Mouse (Mus musculus): ENCODE data around the gene Zfp451.
A peak's percentile ranks its signal among the peaks of the same experiment; 100 is the strongest.
"Not testable (repeated sequence)": the region's sequence is repeated elsewhere in the genome, so short reads cannot be mapped to it uniquely, and the experiment has no call there.

Gene Zfp451

DNA sequence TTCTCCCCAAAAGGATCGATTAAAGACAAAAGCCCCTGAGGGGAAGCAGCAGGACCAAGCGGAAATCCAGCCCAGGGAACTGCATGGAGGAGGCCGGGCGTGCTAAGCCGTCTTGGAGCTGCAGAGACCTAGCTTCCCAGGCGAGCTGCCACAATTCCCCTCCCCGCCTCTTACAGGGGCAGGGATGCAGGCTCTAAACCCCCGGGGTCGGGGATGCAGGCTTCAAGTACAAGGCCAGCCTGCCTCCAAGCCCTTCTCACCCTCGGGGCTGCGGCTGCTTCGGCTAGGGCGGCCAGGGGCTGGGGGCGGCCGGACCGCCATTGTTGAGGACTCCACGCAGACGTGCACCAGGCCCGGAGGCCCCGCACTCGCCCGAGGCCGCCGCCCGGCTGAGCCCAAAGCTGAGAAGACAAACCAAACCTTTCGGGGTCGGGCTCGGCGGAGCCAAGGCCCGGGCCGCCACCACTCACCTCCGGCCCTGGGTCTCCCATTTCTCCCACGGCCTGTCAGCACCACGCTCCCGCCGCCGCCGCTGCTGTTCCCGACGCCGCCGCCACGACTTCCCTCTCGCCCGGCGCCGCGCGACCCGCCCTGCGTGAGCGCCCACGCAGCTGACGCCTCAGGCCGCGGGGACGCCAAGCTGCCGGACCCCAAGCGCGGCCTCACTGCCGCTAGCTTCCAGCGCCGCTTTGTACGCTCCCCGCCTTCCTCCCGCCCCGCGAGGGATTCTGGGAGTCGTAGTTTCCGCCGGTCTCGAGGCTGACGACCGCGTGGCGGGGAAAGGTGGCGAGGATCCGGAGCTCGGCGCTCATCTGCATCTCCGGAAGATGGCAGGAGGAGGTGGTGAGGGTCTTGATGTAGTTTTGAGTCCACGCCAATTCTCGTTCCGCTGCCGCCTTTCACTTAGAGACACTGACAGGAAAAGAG is at the start of gene Zfp451:
Zfp451 (minus strand) TSS at position 728 of the 927 bp plus-strand sequence.
- peak; percentile 86 for DNase-seq (ENCODE audit: low read depth, low spot score)

DNA sequence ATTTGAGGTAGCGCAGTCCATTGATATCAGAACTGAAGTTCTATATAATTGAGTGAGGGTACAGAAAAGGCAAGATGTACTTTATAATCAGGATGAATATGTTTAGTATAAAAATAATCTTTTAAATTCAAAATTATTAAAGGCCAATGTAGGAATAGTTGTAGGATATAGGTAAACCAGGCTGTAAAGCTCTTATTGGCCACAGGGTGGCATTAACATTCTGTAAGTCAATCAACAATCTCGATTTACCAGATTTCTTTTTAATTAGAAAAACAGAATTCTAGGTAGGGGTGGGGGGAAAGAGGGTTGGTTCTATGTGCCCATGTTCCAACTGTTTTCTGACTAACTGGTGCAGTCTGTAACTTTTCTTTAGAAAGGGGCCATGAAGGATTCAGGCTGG is 32.4 kb upstream of the Zfp451 start:
- no peak for DNase-seq (ENCODE audit: low read depth, low spot score)

DNA sequence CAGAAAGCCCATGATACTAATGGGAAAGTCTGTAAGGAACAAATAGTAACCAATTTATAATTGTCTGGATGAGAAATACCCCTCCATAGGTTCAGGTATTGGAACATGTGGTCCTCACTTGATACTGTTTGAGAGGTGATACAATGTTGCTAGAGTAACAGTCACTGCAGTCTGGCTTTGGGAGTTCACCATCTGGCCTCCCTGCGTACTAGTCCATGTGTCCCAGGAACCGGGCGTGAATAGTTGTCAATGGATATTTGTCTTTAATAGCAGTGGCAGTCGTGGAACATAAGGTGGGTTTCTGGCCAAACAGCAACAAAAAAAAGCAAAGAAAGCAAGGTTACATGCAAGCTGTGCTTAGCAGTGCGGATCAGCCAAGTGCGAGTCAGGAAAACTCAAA is 29.4 kb upstream of the Zfp451 start:
- DNase-seq (ENCODE audit: low read depth, low spot score) = no peak

DNA sequence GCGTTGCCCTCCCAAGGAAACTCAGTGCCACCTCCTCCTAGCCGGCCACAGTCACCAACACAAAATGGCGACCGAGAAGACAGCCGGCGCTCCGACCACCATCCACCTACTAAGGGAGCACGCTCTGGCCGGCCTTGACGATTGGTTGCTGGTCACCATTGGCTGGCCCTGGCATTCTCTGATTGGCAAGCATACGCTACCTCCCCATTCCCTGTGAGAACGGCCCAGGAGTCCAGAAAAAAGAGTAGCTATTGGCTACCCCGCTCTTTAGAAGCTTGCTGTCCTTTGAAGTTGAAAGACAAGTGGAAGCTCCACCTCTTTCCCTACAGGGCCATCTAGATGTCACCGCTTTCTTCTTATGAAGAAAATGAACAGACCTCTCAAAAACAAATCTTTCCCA is 24.6 kb upstream of the Zfp451 start:
- not testable (repeated sequence) for DNase-seq (ENCODE audit: low read depth, low spot score)

GRCm38 (mm10) chr1:33830586-33830985 is 16.2 kb upstream of the Zfp451 start:
- no peak for DNase-seq (ENCODE audit: low read depth, low spot score)

DNA sequence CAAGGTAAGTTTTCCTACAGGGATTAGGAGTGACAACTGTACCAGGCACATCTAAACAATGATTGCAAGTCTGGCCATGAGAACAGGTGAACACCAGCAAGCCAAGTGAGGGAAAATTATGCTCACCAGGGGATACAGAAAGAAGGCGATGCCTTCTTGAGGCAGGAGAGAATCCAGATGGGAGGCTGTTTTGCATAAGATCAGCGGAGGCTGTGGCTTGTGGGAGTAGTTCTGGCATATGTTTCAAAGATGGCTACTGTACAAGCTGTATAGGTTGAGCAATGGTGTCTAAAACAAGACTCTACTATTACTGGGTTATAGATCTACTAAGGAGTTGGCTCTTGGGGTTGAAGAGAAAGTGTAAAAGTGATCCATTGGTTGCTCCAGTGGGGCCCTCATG is 3.5 kb upstream of the Zfp451 start:
- no peak for DNase-seq (ENCODE audit: low read depth, low spot score)

GRCm38 (mm10) chr1:33813495-33813867 is 914 bp downstream of the Zfp451 start:
- peak; percentile 0 for DNase-seq (ENCODE audit: low read depth, low spot score)

DNA sequence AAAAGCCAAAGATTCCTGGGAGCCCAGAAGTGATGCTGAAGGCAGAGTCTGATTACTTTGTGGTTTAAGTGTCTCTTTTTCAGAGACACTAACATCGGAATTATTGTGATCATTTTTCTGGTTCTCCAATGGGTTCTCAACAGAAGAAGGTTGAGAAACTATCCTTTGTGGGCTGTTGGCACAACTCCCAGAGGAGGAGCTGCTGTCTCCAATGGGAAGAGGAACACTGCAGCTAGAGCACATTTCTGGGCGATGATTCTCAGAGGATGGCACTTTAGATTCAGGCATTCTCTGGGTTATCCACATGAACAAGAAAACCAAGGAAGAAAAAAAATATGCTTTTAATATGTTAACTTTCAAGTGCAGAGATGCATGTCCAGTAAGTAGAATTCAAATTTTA is 11.1 kb downstream of the Zfp451 start:
- no peak for DNase-seq (ENCODE audit: low read depth, low spot score)

DNA sequence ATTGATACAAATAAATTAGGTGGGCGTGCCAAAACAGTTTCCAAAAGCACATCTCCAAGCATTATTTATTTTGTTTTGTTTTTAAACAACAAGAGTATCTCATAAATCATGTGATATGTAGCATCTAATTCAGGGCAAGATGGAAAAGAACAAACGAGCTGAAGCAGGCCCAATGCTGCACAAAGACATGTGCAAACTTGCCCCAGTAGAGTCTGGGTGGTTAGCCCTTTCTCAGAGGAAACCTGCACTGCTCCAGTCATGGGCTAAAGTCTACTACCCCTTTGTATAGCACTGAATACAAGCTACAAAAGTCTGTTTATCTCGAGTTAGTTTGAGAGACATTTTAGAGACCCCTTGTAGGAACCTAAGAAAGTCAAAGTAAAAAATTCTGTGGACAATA is 14.8 kb downstream of the Zfp451 start:
- no peak for DNase-seq (ENCODE audit: low read depth, low spot score)

DNA sequence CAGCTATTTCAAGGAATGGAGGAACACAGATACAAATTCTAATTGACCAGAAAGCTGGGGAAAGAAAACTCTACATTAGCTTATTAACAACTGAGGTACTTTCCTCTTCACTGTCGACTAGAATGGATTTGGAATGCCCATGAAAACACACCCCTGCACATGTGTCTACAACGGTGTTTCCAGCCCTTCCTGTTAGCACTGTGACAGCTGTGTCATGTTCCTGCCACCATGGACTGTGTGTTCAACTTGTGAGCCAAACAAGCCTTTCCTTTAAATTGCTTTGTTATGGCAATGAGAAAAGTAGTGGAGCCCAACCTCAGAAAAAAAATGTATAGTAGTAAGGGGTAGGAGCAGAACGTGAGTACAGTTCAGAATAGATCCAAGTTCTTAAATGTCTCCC is 25.9 kb downstream of the Zfp451 start:
- DNase-seq (ENCODE audit: low read depth, low spot score) = no peak

DNA sequence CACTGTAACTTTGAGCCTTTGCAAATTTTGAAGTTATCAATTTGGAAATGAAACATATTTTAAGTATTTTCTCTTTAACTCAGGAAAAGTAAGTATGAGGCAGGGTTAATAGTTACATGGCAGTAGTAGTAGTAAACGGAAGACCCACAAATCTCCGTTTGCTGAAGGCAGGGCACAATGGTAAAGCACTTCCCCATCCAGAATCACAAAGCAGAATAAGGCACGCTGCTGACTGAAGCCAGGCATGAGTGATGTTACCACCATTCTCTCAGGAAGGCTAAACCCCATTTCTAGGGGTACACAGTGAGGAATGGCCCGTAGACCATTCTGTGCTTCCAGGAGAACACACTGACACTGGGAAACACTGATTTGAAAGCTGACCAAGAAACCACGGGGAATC is 26.3 kb downstream of the Zfp451 start:
- no peak for DNase-seq (ENCODE audit: low read depth, low spot score)

- no peak for DNase-seq (ENCODE audit: low read depth, low spot score)
These were observed 29.8 kb downstream of the Zfp451 start for GRCm38 (mm10) chr1:33784561-33784960.

- DNase-seq (ENCODE audit: low read depth, low spot score) = no peak
These were observed 38.2 kb downstream of the Zfp451 start for GRCm38 (mm10) chr1:33776175-33776611.

GRCm38 (mm10) chr1:33772106-33772505 is 42.3 kb downstream of the Zfp451 start:
- DNase-seq (ENCODE audit: low read depth, low spot score) = no peak

DNA sequence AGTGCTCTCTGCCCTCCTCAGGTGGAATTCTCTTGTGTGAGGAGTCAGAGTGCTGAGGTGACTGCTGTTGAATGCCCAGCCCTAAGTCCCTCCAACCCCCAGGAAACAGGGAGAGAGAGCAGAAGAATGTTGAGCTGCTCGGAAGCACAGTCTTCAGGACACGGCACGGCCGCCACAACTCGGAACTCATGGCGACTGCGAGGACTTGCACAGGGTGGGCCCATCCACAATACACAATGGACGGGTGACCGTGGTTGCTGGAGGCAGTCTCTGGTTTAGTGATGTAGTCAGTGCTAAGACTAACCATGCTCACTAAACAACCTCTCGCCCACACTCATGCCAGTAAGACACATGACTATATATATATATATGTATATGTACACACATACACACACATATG is 42.8 kb downstream of the Zfp451 start:
- DNase-seq (ENCODE audit: low read depth, low spot score) = no peak

- DNase-seq (ENCODE audit: low read depth, low spot score) = no peak
These were observed 45.6 kb downstream of the Zfp451 start for GRCm38 (mm10) chr1:33768827-33769226.

GRCm38 (mm10) chr1:33768091-33768787 is 46.2 kb downstream of the Zfp451 start:
- no peak for DNase-seq (ENCODE audit: low read depth, low spot score)

- no peak for DNase-seq (ENCODE audit: low read depth, low spot score)
These were observed 47.6 kb downstream of the Zfp451 start for GRCm38 (mm10) chr1:33766520-33767508.

DNA sequence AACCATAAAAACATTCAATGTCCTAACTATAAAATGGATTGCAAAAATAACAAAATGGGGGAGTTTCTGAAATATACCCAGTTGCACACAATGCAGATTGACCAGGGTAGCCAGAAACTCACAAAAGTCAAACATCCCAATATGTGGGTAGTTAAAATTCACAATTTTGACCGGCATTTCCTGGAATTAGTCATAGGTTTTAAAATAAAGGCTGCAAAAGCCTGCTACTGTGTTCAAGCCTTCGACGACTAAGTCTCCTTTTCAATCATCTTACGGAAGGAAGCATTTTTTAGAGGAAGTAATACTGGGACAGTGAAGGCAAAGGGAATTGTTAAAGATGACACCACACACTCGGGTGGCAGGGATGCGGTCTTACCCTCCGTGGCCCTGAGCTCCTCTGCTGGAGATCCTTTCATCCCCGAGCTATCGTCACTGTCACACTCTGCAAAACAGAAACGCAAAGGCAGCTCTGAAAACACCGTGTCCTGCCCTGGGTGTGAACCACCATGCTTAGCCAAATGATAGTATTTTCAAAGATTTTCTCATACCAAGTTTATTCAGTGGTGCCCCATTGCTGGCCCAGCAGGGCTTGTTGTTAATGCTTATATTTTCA is 48.8 kb downstream of the Zfp451 start:
- DNase-seq (ENCODE audit: low read depth, low spot score) = no peak

- DNase-seq (ENCODE audit: low read depth, low spot score) = no peak
These were observed 50.6 kb downstream of the Zfp451 start for GRCm38 (mm10) chr1:33763826-33764225.

GRCm38 (mm10) chr1:33758488-33758887 is 55.9 kb downstream of the Zfp451 start:
- DNase-seq (ENCODE audit: low read depth, low spot score) = no peak
